ENCODE assay signal across 19 mouse cellular contexts in genomic region chr14:27397526-27397925, GRCm38 (mm10). TPM values are rescaled to one million over a fixed set of nuclear protein-coding genes. Genes with fewer than 3 reads are reported as not detected.
DNase-seq lines count a peak whose midpoint lies in the region; ATAC-seq and TF ChIP-seq lines count a peak whose summit lies in the region.
"Had no signal": no experiment of that assay in that cellular context is flagged by ENCODE, and none has a peak within 500 bp of the region (broad histone marks: within the 10 kb centered on the region; RNA-seq: fewer than 3 reads in every experiment).

No protein-coding gene starts in this region.

- H3K9me3 ChIP-seq in hindbrain, embryonic 14.5 days (ENCODE audit: control insufficient read depth, low read length): no peaks in the 10 kb centered on the region
- no peaks in the 10 kb centered on the region for H3K9me3 ChIP-seq in hindbrain, postnatal 0 days (ENCODE audit: low read length)
- H3K9me3 ChIP-seq: embryonic facial prominence, embryonic 12.5 days; heart, embryonic 15.5 days; hindbrain, embryonic 10.5 days; kidney, embryonic 15.5 days; limb, embryonic 10.5 days had no signal

- WGBS in hindbrain, embryonic 14.5 days: 69% methylated on average over 6 of the region's 6 CpGs
- 61% methylated on average over 6 of the region's 6 CpGs for WGBS in hindbrain, postnatal 0 days
- WGBS in spleen, adult 2 months: 37% methylated on average over 6 of the region's 6 CpGs
- WGBS in macrophage (ENCODE audit: missing documents): 9% methylated on average over 6 of the region's 6 CpGs

- H3K79me2 ChIP-seq in macrophage (ENCODE audit: inconsistent target): no peaks in the 10 kb centered on the region

- ATAC-seq in hindbrain, embryonic 14.5 days (ENCODE audit: low FRiP score): no peak
- no peak for ATAC-seq in hindbrain, postnatal 0 days
- ATAC-seq: forebrain, postnatal 0 days; inflammation-experienced regulatory T-cells, adult 6 months had no signal

- no peak for TF ChIP-seq CTCF in hindbrain, postnatal 0 days (IDR thresholded peaks at IDR 0.05; ENCODE audit: low read depth)
- no peak for TF ChIP-seq CTCF in spleen, adult 2 months (IDR thresholded peaks at IDR 0.05; ENCODE audit: extremely low read depth, insufficient read depth, insufficient read length, insufficient replicate concordance)

- no peak overlapping the region for H3K27ac ChIP-seq in hindbrain, embryonic 14.5 days
- H3K27ac ChIP-seq in hindbrain, postnatal 0 days: no peak overlapping the region
- peak overlapping the region; percentile 68 for H3K27ac ChIP-seq in spleen, adult 2 months (ENCODE audit: insufficient read depth, low read length)
- H3K27ac ChIP-seq in macrophage: 0 out of 2 replicates have a peak overlapping the region, but pooled peaks have one; percentile 10
- H3K27ac ChIP-seq: embryonic facial prominence, embryonic 12.5 days; heart, embryonic 15.5 days; hindbrain, embryonic 10.5 days; kidney, embryonic 15.5 days; limb, embryonic 10.5 days had no signal

- TF ChIP-seq POLR2A in spleen, adult 2 months (IDR thresholded peaks at IDR 0.05; ENCODE audit: low read depth, low read length): no peak

- no peak overlapping the region for H3K4me2 ChIP-seq in hindbrain, embryonic 14.5 days (replicated peaks)
- no peak overlapping the region for H3K4me2 ChIP-seq in hindbrain, postnatal 0 days (ENCODE audit: low read depth, low read length)
- H3K4me2 ChIP-seq: embryonic facial prominence, embryonic 12.5 days; heart, embryonic 15.5 days; kidney, embryonic 15.5 days; liver, embryonic 11.5 days had no signal

- H3K36me3 ChIP-seq in hindbrain, embryonic 14.5 days (replicated peaks; ENCODE audit: control insufficient read depth, insufficient read depth): no peaks in the 10 kb centered on the region
- H3K36me3 ChIP-seq in hindbrain, postnatal 0 days (ENCODE audit: insufficient read depth, low read length): 0 out of 2 replicates have a peak, but pooled peaks cover 2% of the 10 kb centered on the region
- H3K36me3 ChIP-seq in spleen, adult 2 months (ENCODE audit: control insufficient read depth, insufficient read depth, low read length): peaks cover 46% of the 10 kb centered on the region
- H3K36me3 ChIP-seq in macrophage (ENCODE audit: inconsistent target): peaks cover 68% of the 10 kb centered on the region
- H3K36me3 ChIP-seq: embryonic facial prominence, embryonic 12.5 days; hindbrain, embryonic 10.5 days; limb, embryonic 10.5 days had no signal

- no peaks in the 10 kb centered on the region; the same call in 1 of the 2 replicates for H3K4me1 ChIP-seq in hindbrain, embryonic 14.5 days (replicated peaks; ENCODE audit: control insufficient read depth, insufficient read depth, low read length)
- H3K4me1 ChIP-seq in hindbrain, postnatal 0 days (ENCODE audit: insufficient read depth, low read length): no peaks in the 10 kb centered on the region
- peaks cover 26% of the 10 kb centered on the region for H3K4me1 ChIP-seq in spleen, adult 2 months (ENCODE audit: control insufficient read depth, insufficient read depth, insufficient read length)
- H3K4me1 ChIP-seq: limb, embryonic 10.5 days had no signal

- no peak overlapping the region for H3K4me3 ChIP-seq in hindbrain, embryonic 14.5 days (replicated peaks; ENCODE audit: low read length)
- no peak overlapping the region for H3K4me3 ChIP-seq in hindbrain, postnatal 0 days (ENCODE audit: low read length)
- H3K4me3 ChIP-seq in spleen, adult 2 months (ENCODE audit: extremely low read depth, insufficient read depth, insufficient read length): no peak overlapping the region
- no peak overlapping the region for H3K4me3 ChIP-seq in macrophage (ENCODE audit: inconsistent target)
- H3K4me3 ChIP-seq: embryonic facial prominence, embryonic 12.5 days; heart, embryonic 15.5 days; hindbrain, embryonic 10.5 days; kidney, embryonic 15.5 days; limb, embryonic 10.5 days had no signal

- H3K9ac ChIP-seq in hindbrain, embryonic 14.5 days: no peak overlapping the region
- no peak overlapping the region for H3K9ac ChIP-seq in hindbrain, postnatal 0 days (replicated peaks; ENCODE audit: low read length)
- H3K9ac ChIP-seq: embryonic facial prominence, embryonic 12.5 days; forebrain, postnatal 0 days; heart, embryonic 15.5 days; kidney, embryonic 15.5 days had no signal

- no peaks in the 10 kb centered on the region for H3K27me3 ChIP-seq in hindbrain, embryonic 14.5 days (ENCODE audit: control insufficient read depth, insufficient read depth, low read length)
- no peaks in the 10 kb centered on the region for H3K27me3 ChIP-seq in hindbrain, postnatal 0 days (ENCODE audit: insufficient read depth, low read length)
- no peaks in the 10 kb centered on the region for H3K27me3 ChIP-seq in spleen, adult 2 months (ENCODE audit: control insufficient read depth, insufficient read depth, low read length)
- H3K27me3 ChIP-seq: embryonic facial prominence, embryonic 12.5 days; heart, embryonic 15.5 days; kidney, embryonic 15.5 days had no signal

- peak; percentile 35 for DNase-seq in hindbrain, embryonic 14.5 days (ENCODE audit: low spot score)
- DNase-seq in hindbrain, postnatal 0 days (ENCODE audit: low spot score): no peak
- peak in 1 of 2 experiments; percentile 36 for DNase-seq in spleen, adult 2 months (ENCODE audit: low read depth in 1 of 2, low spot score in 2 of 2)
- no peak for DNase-seq in spleen, postnatal 4 days (ENCODE audit: low spot score in 2 of 2)
- DNase-seq in left cerebral cortex, adult 8-10 months (ENCODE audit: low spot score in 2 of 2): no peak
- no peak for DNase-seq in layer of hippocampus, postnatal 36 days
- DNase-seq: cerebellum, adult 11 months; forebrain, postnatal 0 days; lung, adult 2 months; right cerebral cortex, adult 18-20 months; thymus, postnatal 14 days had no signal

RNA-seq across cellular contexts. Expression of gene Fam208a, which starts 31.1 kb away (rescaled TPM):
- polyA plus RNA-seq in hindbrain, embryonic 14.5 days (2014; fragmentation: Nextera tagmentation; extraction: Ambion mirVana): 14.0 and 18.3 TPM in 2 replicates
- 24.7 and 27.1 TPM in 2 replicates for total RNA-seq in hindbrain, postnatal 0 days (2014; rRNA removed)
- 8.2 and 9.1 TPM in 2 replicates for polyA plus RNA-seq in hindbrain, postnatal 0 days (2015; fragmentation: Nextera tagmentation; extraction: Ambion mirVana)
- polyA plus RNA-seq in spleen, adult 2 months (2012; rRNA removed): 4.3 and 4.6 TPM in 2 replicates
- 100 to 1,000 TPM in 18 of 26 experiments, 10 to 100 TPM in 8; 51.0 to 191 (median 118) TPM for total RNA-seq in macrophage (2018; cell fraction: chromatin; rRNA removed)
- total RNA-seq in macrophage (2018; cell fraction: cytosol; rRNA removed): 10 to 100 TPM in 24 of 26 experiments, 1 to 10 TPM in 2; 7.1 to 26.6 (median 18.3) TPM
- 100 to 1,000 TPM in 9 of 26 experiments, 10 to 100 TPM in 17; 41.0 to 154 (median 87.7) TPM for total RNA-seq in macrophage (2018; cell fraction: nucleus; rRNA removed)
- 10.1 to 15.1 TPM (median 14.4 TPM) in 3 replicates for polyA plus RNA-seq in macrophage (2018)
- 10 to 100 TPM; 24.8 to 30.2 (median 27.4) TPM for total RNA-seq in left cerebral cortex, adult 8-10 months (2022)
- 10 to 100 TPM; 34.1 to 38.4 TPM for total RNA-seq in layer of hippocampus, postnatal 36 days (2021)

Comparison
In these comparisons a context has a peak if more than half of its experiments do, and no peak if none do; other contexts are left out.
1. H3K27ac ChIP-seq: peak in spleen, adult 2 months (single experiment) and macrophage (single experiment); none in hindbrain, embryonic 14.5 days (single experiment) and hindbrain, postnatal 0 days (single experiment).